Mouse (Mus musculus) intestine, postnatal 0 days (tissue): ENCODE results near the gene Mthfd1. TPM values are rescaled to one million over a fixed set of nuclear protein-coding genes. Genes with fewer than 3 reads are reported as not detected.

Source experiments
- ATAC-seq: fragments of 200-750 bp; cut with Nextera tagmentation; 2 replicates; pipeline ENCODE4 v1.8.0; 2017; ENCODE audit warnings: mild to moderate bottlenecking, moderate TSS enrichment, moderate library complexity
- H3K27ac ChIP-seq: fragments of 300-500 bp; sonication (generic); 2 replicates; pipeline ENCODE4 v1.5.1; 2014; ENCODE audit warnings: mild to moderate bottlenecking, low read depth, low read length, moderate library complexity
- H3K27me3 ChIP-seq: fragments of 300-500 bp; sonication (generic); replicated peaks from 2 replicates; pipeline ENCODE4 v1.6.1; 2014; ENCODE audit warnings: low read length, mixed read lengths; ENCODE audit not compliant: control insufficient read depth, insufficient read depth
- H3K36me3 ChIP-seq: fragments of 300-500 bp; sonication (generic); 2 replicates; pipeline ENCODE4 v1.6.1; 2014; ENCODE audit warnings: mild to moderate bottlenecking, moderate library complexity; ENCODE audit not compliant: control insufficient read depth, insufficient read depth
- H3K4me1 ChIP-seq: fragments of 300-500 bp; sonication (generic); replicated peaks from 2 replicates; pipeline ENCODE4 v1.6.1; 2014; ENCODE audit warnings: antibody characterized with exemption, low read length, mixed read lengths; ENCODE audit not compliant: control insufficient read depth, insufficient read depth
- H3K4me2 ChIP-seq: fragments of 300-500 bp; sonication (generic); replicated peaks from 2 replicates; pipeline ENCODE4 v1.6.1; 2014; ENCODE audit warnings: low read depth, mild to moderate bottlenecking, moderate library complexity
- H3K4me3 ChIP-seq: fragments of 300-500 bp; sonication (generic); 2 replicates; pipeline ENCODE4 v1.5.1; 2014; ENCODE audit warnings: low read depth, low read length
- H3K9ac ChIP-seq: fragments of 300-500 bp; sonication (generic); 2 replicates; pipeline ENCODE4 v1.6.1; 2014; ENCODE audit warnings: mild to moderate bottlenecking, low read depth, low read length
- H3K9me3 ChIP-seq: fragments of 300-500 bp; sonication (generic); 2 replicates; pipeline ENCODE4 v1.6.1; 2016; ENCODE audit warnings: mixed run types; ENCODE audit not compliant: control insufficient read depth
- CTCF ChIP-seq: sonication (generic); IDR thresholded peaks from 2 replicates; pipeline ENCODE4 v1.5.1; 2016; ENCODE audit warnings: low read depth, mild to moderate bottlenecking, control low read depth, antibody characterized with exemption, moderate library complexity
- whole genome bisulfite sequencing: fragments of 180-500 bp; shearing (Covaris S2); extraction: QIAGEN DNeasy Blood & Tissue Kit; methylation state at CpG from one replicate; pipeline ENCODE4 v1.1.7; 2014; 5-methylcytosine and 5-hydroxymethylcytosine counted together
- polyA plus RNA-seq: library from polyadenylated mRNA; unstranded; fragments of >200 nt; fragmentation: Nextera tagmentation; extraction: Ambion mirVana; gene quantifications from 2 replicates; pipeline ENCODE4 v1.2.1, GENCODE M21; 2015

Mthfd1 gene
- polyA plus RNA-seq, 1 experiment from 2014 or later = 18.4 TPM

GRCm38 (mm10) chr12:76324679-76325431 is 69.8 kb downstream of the Mthfd1 start, which contains the start of gene Akap5:
Gene Akap5, plus strand, starts transcription at chr12:76324891.
- no peak for TF ChIP-seq CTCF
- 2% methylated on average over 53 of the region's 53 CpGs for WGBS
- Histone ChIP-seq H3K27ac (no peak within 1 kb of the TSS), H3K4me3 (peak within 1 kb of the TSS; percentile 54), H3K36me3 (no peaks in the 10 kb centered on the region; the same call in 1 of the 2 replicates), H3K4me2 (peak within 1 kb of the TSS; percentile 99), H3K27me3 (no peaks in the 10 kb centered on the region), H3K4me1 (no peaks in the 10 kb centered on the region), H3K9me3 (no peaks in the 10 kb centered on the region), H3K9ac (peak within 1 kb of the TSS; percentile 40; the same call in 1 of the 2 replicates)
- peak; percentile 25; the same call in 1 of the 2 replicates for ATAC-seq

- ATAC-seq = no peak
- H3K27me3 ChIP-seq = no peaks in the 10 kb centered on the region
- H3K4me3 ChIP-seq = no peak overlapping the region
- H3K27ac ChIP-seq = no peak overlapping the region
- H3K9me3 ChIP-seq = no peaks in the 10 kb centered on the region
- no peak overlapping the region for H3K9ac ChIP-seq
- TF ChIP-seq CTCF = no peak
- H3K4me1 ChIP-seq = no peaks in the 10 kb centered on the region
- whole genome bisulfite sequencing = 91% methylated on average over 23 of the region's 23 CpGs
- H3K36me3 ChIP-seq = no peaks in the 10 kb centered on the region
- no peak overlapping the region for H3K4me2 ChIP-seq
Measured at GRCm38 (mm10) chr12:76326437-76327220, 71.5 kb downstream of the Mthfd1 start.

GRCm38 (mm10) chr12:76328567-76329354 is 73.7 kb downstream of the Mthfd1 start:
- no peak overlapping the region for H3K4me2 ChIP-seq
- H3K4me3 ChIP-seq = no peak overlapping the region
- no peaks in the 10 kb centered on the region for H3K27me3 ChIP-seq
- H3K36me3 ChIP-seq = no peaks in the 10 kb centered on the region
- 81% methylated on average over 6 of the region's 6 CpGs for WGBS
- H3K9ac ChIP-seq = no peak overlapping the region
- no peak for ATAC-seq
- H3K27ac ChIP-seq = no peak overlapping the region
- TF ChIP-seq CTCF = no peak
- H3K4me1 ChIP-seq = no peaks in the 10 kb centered on the region
- no peaks in the 10 kb centered on the region for H3K9me3 ChIP-seq

DNA sequence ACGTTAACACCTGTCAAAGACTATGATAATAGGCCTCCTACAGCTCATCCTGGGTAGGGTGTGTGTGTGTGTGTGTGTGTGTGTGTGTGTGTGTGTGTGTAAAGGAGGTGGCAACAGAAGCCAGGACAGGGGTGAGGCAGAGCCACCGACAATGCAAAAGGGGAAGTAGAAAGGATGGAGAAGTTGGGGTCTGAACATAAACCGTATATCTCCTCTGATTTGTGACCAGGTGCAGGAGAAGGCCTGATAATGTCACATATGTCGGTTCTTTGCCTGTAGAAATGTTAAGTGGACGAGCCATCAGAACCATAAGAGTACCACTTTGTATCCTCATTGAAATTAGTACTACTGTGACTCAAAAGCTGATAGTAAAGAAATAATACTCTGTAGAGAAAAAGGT is 78.6 kb downstream of the Mthfd1 start:
- no peak overlapping the region for H3K4me3 ChIP-seq
- no peak overlapping the region for H3K4me2 ChIP-seq
- TF ChIP-seq CTCF = no peak
- no peaks in the 10 kb centered on the region for H3K4me1 ChIP-seq
- H3K27me3 ChIP-seq = no peaks in the 10 kb centered on the region
- no peaks in the 10 kb centered on the region for H3K36me3 ChIP-seq
- WGBS = 90% methylated on average over 5 of the region's 5 CpGs
- no peak for ATAC-seq
- H3K9ac ChIP-seq = no peak overlapping the region
- no peak overlapping the region for H3K27ac ChIP-seq
- no peaks in the 10 kb centered on the region for H3K9me3 ChIP-seq

GRCm38 (mm10) chr12:76335641-76336040 is 80.5 kb downstream of the Mthfd1 start:
- H3K36me3 ChIP-seq = no peaks in the 10 kb centered on the region
- H3K9me3 ChIP-seq = no peaks in the 10 kb centered on the region
- H3K27me3 ChIP-seq = no peaks in the 10 kb centered on the region
- no peak overlapping the region for H3K9ac ChIP-seq
- H3K27ac ChIP-seq = no peak overlapping the region
- no peak overlapping the region for H3K4me3 ChIP-seq
- WGBS = 86% methylated on average over 5 of the region's 5 CpGs
- no peak overlapping the region for H3K4me2 ChIP-seq
- H3K4me1 ChIP-seq = no peaks in the 10 kb centered on the region
- TF ChIP-seq CTCF = no peak
- no peak for ATAC-seq
